Mouse (Mus musculus) adrenal gland, postnatal 10 days (tissue): ENCODE measurements around the gene Pnpla2. TPM values are rescaled to one million over a fixed set of nuclear protein-coding genes. Genes with fewer than 3 reads are reported as not detected.
"Not testable (repeated sequence)": the region's sequence is repeated elsewhere in the genome, so short reads cannot be mapped to it uniquely, and the experiment has no call there.

Experiments used
- DNase-seq: peaks from one replicate; pipeline ENCODE4 v3.0.0; 2021; ENCODE audit warnings: mixed read lengths
- total RNA-seq, 2 experiments: library from RNA; stranded (reverse); gene quantifications; 2 replicates each; pipeline ENCODE4 v1.2.3; 2021

Gene Pnpla2
- total RNA-seq, 2 experiments from 2014 or later = 1,181 to 1,292 TPM

DNA sequence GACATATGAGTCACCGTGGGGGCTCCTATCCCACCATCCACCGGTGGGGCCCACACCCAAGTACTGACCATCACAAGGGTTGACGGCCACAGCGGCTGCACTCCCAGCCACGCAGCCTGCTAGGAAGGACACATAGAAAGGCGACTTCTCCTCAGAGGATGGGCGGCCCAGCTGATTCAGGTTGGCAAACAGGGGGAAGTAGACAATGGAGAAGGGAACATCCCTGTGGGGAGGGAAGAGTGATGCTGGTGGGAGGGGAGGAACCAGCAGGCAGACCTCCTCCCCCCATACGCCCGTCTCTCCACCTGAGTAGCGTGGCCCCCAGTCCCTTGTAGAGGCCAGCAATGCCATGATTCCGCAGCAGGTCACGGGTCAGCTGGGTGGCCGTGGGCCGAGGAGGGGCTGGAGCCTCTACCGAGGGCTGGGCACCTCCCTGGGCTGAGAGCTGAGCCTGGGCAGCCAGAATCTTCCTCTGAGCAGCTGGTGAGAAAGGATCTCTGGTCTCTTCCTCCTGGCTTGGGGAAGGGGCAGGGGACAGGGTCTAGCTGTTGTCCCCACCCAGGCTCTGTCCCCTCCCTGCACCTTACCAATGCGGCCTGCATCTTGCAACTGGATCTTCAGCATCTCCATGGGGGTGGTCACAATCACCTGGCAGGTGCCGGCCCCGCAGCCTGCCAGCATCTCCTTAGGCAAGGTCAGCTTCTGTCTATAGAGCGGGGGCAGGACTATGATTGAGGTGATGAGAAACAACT, 23.4 kb upstream of the Pnpla2 start:
- no peak for DNase-seq

DNA sequence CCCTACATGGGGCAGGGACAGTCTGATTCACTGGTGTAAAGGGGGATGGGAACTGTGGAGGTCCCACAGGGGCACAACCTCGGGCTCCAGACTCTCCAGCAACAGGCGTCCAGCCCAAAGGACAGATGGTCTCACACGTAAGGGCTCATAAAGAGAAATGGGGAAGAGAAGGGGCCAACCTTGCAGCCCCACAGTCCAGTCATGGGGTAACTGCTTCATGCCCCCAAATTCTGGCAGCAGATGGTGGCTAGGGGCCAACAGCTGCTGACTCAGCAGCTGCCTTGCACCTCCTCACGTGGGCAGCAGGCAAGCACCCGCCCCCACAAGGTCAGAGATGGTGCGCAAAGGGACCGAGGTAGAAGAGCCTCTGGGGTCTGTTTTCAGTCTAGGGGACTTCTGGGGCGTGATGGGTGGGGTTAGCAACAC, 22.8 kb upstream of the Pnpla2 start:
- peak; percentile 88 for DNase-seq

DNA sequence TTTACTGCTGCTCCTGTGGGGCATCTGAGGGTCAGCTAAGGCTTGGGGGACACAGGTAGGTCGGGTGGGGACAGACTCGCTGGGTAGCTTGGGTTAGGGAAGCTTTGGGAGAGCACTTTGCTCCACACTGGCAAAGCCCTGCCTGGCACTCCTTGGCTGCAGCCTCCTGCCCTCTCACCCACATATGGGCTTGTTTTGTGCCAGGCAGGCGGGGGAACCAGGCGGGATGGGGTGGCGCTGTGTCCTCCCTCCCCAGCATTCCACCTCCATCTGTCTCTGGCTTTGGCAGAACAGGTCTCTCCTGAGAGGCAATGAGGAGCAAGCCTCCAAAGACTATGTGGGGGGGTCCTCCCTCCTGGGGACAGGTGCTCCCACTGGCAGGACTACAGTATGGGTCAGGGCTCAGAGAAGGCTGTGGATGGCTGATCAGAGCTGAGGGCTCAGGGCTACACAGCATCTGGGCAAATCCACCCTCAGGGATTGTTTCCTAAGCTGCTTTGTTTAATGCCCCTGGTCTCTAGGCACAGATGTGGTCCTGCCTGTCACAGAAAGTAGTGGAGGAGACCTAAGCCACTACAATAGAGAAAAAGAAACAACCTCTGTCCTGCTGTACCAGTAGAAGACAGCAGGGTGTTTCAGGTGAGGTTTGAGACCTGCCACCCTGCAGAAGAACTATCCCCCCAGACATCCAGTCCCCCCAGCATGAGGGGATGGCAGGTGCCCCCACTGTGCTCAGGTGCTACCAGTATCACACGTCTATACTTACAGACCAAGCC, 22.1 kb upstream of the Pnpla2 start:
- peak; percentile 87 for DNase-seq

DNA sequence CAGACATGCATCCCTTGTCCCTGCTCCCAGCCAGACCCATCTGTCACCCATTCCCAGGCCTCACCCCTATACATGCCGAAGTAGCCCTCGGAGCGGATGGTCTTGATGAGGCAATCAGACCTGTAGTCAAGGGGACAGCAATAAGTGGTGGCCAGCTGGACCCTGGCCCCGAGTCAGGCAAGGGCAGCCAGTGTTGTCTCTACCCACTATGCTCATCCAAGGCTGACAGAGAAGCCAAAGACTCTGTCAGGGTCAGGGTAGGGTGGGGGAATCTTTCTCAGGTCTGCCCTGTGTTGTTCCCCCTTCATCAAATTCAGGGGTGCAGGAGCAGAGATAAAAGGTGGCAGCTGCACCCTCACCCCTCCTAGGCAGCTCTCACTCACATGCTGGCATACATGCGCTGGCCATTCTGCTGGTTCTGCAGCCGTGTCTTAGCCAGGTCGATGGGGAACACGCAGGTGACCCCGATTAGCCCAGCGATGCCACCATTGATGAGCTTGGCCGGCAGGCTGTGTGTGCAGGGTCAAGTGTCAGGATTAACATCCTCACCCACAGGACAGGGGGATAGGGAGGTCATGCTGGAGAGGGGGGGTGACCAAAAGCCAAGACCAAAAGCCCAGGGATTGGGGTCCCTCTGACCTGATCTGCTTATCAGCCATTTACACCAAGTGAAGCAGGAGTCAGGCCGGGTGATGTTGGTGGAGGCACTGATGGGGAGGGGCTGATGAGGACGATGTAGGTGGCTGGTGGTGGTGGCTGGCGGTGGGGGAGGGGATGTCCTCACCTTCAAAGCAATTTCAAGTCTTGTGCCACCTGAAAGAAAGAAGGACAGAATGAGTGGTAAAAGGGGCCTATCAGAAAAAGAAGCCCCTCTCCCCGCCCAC, 21.2 kb upstream of the Pnpla2 start:
- no peak for DNase-seq

DNA sequence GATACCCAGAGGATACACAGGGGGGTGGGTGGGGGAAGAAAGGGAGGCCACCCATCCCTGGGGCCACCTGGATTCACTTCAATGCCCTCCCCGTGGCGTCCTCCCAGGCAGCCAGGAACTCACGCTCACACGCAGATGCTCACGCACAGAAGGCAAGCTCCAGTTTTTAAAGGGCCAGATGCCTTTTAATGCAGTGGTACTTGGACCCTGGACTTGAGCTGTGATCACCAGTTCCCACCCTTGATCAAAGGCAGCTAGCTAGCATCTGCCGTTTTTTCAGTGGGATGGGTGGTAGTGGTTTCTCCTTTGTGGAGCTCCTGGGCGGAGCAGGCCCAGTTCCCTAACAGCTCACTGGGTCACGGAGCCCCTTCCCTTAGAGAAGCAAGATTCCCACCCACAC, 20.5 kb upstream of the Pnpla2 start:
- peak; percentile 73 for DNase-seq

DNA sequence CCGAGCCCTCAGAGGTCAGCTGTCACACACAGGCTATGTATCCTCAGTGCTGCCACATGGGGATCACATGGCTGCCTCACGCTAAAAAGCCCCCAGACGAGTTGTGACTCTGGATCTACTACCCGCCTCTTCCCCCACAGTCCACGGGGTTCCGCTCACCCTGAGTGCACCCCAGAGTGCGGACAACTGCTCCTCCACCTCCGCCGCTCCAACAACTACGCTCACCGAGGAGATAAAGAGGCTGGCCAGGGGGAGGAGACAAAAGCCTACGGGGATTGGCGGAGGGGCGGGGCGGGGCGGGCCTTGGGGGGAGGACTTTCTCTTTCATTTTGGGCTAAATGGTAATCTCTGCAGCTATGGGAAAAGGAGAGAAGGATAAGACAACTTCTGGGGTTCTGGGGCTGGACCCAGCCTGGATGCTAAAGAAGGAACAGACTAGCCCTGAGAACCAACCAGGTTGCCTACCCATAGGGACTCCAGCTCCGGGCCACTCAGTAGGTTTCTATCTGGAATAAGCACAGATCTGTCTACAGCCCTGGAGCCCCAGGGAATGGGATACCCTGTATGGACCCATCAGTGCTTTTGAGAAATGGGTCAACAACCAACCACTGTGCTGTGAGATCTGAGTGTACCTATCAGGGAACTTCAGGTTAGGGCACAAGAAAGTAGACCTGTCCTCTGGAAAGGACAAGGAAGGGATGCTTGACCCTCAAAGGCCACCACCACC, 19.7 kb upstream of the Pnpla2 start:
- peak; percentile 82 for DNase-seq

DNA sequence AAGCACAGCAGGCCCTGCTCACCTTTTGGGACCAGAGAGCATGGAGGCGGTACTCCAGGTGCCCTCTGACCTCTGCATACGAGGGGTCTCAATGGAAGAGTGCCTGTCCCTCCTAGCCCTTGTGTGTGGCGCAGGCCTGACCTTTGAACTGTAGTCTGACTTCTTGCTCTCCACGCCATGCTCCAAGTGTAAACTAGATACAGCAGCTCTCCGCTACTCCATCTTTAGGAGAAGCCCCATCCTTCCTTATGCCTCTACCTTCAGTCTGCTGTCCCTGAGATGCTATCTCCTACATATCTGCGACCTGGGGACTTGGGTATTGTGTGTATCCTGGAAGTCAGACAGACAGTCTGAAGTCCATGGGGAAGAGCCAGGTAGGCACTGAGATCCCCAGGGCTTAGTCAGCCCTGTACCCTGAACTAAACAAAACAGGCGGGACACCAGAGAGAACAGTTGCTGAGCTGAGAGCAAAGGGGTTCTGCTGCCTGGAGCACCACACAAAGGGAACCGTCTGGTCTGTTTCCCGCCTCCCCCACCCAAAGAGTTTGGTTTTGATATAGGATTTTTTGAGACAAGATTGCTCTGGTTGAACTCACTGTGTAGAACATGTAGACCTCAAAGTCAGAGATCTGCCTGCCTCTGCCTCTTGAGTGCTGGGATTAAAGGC, 19.0 kb upstream of the Pnpla2 start:
- DNase-seq = no peak

DNA sequence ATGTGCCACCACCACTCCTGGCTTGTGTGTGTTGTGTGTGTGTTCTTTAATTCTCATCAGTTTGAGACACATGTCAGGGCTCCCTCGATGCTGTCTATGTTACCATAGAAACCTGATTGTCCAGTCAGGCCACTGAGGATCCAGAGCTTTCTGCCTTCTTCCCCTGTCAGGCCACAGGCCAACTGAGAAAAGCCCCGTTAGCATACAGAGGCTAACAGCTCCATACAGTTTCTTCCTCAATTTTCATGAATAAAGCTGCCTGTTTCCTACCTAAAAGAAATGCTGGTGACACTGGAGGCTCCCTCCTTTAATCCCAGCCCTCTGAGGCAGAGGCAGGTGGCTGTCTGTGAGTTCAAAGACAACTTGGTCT, 18.5 kb upstream of the Pnpla2 start:
- DNase-seq = no peak

DNA sequence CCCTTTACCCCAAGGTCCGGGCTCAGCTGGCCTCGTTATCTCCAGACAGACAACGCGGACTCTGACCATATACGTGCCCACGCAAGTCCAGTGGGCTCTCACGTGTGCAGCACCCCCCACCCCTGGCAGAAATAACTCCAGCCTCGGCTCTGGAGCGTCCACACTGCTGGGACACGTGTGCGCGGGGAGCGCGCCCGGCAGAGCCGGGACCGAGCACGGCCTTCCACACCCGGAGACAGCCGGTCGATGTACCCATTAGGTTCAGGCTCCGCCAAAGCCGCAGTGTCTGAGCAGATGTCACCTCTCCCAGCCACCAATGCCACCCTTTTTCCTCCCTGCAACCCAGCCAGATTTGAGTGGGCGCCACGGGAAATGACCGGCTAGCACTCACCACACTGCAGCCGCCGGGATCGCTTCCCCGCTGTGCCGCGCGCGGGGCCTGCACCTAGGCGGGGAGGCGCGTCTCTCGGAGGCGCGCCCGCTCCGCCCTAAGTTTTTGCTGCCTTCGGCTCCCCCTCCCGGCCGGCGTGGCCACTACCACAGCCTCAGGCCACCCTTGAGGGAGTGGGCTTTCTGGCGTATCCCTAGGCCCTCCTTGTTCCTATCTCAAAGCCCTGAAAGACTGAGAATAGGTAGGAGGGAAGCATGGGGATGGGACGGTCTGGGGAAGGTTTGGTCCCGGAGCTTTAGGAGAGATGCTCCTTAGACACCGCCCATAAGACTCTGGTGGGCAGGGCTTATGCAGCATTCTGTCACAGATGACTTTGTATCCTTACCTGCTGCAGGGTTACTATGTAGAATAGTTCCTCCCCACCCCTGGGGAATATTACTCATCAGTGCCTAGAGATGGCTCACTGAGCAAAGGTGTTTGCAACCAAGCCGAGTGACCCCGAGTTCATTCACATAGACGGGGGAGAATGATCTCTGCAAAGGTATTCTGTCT, 17.5 kb upstream of the Pnpla2 start, which contains the start of gene Slc25a22:
Gene Slc25a22 (minus strand): TSS at position 715 of the 943 bp plus-strand sequence.
- peak; percentile 90 for DNase-seq

DNA sequence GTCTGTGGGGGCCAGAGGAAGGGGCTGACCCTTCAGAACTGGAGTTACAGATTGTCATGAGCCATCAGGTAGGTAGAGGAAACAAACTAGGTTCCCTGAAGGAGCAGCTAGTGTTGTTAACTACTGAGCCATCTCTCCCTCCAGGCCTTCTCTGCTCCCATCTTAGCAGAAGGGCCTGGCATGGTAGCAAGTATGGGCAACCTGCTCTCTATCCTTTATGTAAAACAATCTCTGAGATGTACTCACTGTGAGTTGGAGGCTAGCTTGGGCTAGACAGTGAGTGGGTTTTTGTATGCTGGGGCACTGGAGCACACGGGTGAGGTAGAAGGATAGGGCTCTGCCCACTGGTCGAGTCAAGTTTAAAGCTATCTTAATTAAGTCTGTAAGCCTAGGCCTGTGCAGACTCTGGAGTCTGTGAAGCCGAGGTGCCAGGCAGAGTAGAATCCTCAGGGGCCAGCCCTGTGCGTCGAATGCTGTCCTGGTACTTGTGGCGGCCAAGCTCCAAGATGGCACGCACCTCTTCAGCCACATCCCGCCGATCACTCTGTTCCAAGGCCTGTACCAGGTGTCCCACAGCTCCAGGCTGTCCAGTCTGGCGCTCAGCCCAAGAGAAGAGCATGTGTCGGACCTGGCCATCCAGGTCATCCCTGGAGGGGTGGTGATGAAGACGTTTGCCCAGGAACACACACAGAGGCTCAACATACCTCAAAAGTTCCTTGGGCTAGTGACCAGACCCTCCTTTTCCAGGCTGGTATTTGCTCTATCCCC, 16.6 kb upstream of the Pnpla2 start:
- no peak for DNase-seq

DNA sequence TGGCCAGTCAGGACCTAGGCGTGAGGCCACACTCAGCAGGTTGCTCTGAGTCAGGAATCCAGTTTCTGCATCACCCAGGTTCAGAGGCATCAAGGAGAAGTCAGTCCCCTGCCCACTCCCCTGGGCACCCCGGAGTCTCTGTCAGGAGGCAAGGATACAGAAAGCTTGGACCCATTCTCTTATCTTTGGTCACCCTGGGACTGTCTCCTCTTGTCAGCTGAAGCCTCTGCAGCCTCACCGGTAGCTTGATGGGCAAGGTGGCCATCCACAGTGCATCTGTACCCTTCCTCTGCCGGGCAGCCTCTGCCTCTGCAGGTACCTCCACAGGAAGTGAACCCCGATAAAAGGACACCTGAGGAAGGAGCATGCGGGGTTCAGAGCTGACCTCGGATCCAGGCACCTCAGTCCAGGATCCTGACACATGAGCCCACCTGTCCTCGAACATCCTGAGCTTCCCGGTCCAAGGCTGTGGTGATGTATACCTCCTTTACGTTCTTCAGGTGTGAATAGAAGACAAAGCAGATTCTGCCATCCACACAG, 15.8 kb upstream of the Pnpla2 start:
- no peak for DNase-seq

DNA sequence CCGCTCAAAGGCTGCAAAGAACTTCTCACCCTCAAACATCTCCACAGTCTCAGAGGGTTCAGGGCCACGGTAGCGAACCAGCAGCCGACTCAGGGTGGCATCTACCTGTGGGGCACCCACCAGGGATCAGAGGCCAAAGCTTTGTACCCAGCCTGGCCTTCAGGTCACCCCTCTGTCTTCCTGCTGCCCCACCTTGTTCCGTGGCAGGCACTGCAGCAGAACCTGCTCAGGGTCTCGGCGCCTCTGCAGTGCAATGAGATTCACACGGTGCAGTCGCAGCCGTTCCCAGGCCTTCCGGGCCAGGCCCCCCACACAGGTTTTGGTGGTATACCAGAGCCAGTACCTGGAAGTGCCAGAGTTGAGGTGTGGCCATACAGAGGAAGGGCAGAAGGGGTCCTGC, 15.2 kb upstream of the Pnpla2 start:
- no peak for DNase-seq

DNA sequence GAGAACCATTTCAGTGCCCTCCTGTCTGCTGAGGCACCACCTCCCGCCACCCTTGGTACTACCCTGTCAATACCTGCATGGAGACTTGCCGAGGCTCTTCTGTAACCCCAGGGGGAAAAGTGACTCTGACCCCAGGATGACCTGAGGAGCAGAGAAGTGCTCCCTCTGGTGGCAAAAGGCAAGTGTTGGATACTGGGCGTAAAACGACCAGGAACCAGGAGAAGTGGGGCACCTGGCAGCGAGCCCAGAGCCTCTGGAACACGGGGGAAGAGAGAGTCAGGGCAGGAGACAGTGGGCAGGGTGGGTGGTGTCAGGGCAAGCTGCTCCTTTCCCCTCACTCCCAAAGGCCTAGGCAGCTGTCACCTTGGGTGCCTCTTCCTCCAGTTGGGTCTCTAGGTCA, 14.4 kb upstream of the Pnpla2 start:
- DNase-seq = peak; percentile 78

DNA sequence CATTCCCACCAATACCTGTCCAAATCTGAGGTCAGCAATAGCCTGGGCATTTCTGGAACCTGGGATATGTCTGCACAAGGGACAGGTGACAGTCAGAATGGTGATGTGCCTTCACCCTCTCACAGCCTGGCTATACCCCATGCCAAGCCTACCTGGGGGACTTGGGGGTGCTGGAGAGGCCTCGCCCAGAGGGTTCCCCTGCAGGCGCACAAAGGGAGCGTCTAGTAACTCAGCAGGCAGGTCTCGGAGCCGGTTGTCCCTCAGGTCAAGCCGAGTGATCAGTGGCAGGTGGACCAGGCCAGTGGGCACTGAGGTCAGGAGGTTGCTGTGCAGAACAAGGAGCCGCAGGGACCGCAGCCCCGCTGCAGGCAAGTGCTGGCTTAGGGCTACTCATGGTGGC, 13.5 kb upstream of the Pnpla2 start:
- no peak for DNase-seq

DNA sequence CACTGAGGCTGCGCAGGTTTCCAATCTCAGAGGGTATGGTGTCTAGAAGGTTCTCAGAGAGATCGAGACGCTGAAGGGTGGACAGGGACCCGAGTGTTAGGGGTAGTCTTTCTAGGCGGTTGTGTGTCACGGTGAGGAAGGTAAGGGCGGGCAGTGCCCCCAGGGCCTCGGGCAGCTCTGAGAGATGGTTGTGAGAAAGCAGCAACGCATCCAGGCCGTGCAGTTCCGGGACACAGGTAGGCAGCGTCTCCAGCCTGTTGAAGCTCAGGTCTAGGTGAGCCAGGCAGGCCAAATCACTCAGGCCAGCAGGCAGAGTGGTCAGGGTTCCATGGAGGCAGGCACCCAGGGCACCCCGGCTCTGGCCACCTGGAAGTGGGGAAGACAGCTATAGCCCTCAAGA, 12.8 kb upstream of the Pnpla2 start:
- DNase-seq = no peak

DNA sequence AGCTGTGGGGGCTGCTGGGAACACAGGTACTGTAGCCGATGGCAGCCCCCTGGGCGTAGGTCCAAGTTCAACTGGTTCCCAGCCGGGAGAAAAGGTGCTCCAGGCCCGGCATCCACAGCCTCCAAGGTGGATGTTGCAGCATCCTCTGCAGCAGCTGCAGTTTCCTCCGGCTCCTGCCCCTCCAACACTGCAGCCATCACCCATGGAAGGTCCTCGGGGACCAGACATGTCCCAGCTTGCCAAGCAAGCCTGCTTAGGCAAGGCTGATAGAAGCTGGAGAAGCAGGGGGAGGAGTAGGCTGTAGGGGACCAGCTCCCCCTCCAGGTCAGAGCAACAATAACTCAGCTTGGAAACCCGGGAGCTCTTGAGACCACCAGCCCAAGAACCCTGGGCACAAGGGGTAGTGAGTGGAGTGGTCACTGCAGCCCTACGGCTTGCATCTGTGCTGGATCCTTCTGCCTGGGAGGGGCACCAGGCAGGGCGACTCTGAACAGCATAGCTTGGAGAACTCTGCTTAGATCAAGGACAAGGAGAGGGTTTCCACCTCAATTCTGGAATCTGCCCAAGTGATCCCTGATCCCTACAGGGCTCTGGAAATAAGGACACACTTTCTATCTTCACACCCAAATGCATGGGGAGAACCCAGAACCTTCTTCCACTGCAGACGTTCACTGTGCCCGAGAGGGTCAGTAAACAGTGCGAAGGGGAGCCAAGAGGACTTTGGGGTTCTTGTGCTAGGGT, 11.7 kb upstream of the Pnpla2 start:
- DNase-seq = peak; percentile 52

DNA sequence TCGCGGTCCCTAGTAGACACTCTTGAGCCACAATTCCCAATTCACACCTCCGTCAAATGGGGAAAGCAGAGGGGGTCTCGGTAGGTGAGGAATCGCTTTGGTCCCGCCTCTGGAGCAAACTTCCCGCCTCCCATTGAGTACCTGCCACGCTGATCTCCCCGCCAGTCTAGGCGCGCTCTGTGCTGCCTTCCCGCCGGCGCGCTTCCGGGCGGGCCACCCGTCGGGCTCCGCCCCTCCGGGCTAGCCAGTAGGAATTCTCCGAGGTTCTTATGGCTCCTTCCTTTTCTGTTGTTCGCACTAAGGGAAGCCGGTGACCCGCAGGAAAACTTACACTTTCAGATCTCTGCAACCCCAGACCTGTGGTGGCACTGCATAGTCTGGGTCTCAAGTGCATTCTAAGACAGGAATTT, 11.2 kb upstream of the Pnpla2 start, which contains the start of gene Pidd1:
Gene Pidd1 (minus strand): TSS at position 198 of the 410 bp plus-strand sequence.
- DNase-seq = peak; percentile 85

DNA sequence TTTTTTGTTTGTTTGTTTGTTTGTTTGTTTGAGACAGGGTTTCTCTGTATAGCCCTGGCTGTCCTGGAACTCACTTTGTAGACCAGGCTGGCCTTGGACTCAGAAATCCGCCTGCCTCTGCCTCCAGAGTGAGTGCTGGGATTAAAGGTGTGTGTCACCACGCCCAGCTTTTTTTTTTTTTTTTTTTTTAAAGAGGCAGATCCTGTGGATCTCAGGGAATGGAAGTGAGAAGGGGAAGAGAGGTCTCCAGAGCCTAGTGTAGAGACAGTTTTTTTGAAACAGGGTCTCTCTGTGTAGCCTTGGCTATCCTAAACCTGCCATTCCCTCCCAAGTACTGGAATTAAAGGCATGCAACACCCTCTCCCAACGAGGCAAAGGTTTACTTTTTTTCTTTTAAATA, 8.6 kb upstream of the Pnpla2 start:
- not testable (repeated sequence) for DNase-seq
